Mouse (Mus musculus): ENCODE measurements around the gene Fxyd4.

GRCm38 (mm10) chr6:117942769-117943168 is 5.3 kb upstream of the Fxyd4 start:
- TF ChIP-seq POLR2A (IDR thresholded peaks at IDR 0.05; ENCODE audit: borderline replicate concordance, extremely low read depth, low read depth, low read length) (no peak), CTCF (IDR thresholded peaks at IDR 0.05; ENCODE audit: insufficient read depth, low read length) (no peak)

Measured in lung, adult 2 months (tissue).